Mouse (Mus musculus): ENCODE results near the gene Fmnl2. TPM values are rescaled to one million over a fixed set of nuclear protein-coding genes. Genes with fewer than 3 reads are reported as not detected.

Fmnl2 gene
- total RNA-seq, 2 experiments from 2014 or later, result 42.8 to 43.4 TPM

DNA sequence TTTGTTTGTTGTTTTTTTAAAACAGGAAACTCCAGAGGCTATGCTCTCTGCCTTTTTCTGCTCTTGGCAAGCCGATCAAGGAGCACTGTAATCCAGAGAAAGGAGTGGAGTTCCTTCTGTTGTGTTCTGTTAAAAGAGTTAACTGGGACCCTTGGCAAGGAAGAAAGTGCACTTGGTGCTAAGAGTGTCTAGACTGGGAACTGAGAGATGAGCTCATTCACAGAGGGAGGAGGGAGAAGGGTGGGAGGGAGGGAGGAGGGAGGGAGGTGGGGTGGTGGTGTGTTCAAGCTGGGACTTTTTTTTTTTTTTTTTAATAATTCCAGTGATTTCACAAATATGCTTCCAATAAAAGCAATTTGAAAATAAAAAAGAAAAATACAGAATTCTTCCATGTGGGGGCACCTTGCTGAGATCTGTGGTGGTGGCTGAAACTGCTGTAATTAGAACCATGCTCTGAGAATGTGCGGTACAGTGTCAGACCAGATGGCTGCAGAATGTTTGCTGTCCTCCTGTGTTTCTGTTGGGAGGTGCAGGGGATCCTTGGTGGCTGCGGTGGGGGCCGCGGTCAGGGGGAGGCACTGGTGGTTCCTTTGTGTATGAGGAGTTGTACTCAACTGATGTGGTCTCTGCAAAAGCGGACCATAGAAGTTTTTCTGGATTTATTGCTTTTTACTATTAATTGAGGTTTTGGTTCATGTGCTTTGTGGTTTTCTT lies 43.8 kb downstream of the Fmnl2 start:
- intact Hi-C loops (cut with DNase I), result no loop called here

GRCm38 (mm10) chr2:52902456-52902855 lies 44.8 kb downstream of the Fmnl2 start:
- intact Hi-C loops (cut with DNase I), result no loop called here
- DNase-seq (ENCODE audit: low spot score in 2 of 2), result no peak

More for the DNA sequence above, 43.8 kb downstream of the Fmnl2 start:
- peak; percentile 18 to 20 for DNase-seq (ENCODE audit: low spot score in 2 of 2)

DNA sequence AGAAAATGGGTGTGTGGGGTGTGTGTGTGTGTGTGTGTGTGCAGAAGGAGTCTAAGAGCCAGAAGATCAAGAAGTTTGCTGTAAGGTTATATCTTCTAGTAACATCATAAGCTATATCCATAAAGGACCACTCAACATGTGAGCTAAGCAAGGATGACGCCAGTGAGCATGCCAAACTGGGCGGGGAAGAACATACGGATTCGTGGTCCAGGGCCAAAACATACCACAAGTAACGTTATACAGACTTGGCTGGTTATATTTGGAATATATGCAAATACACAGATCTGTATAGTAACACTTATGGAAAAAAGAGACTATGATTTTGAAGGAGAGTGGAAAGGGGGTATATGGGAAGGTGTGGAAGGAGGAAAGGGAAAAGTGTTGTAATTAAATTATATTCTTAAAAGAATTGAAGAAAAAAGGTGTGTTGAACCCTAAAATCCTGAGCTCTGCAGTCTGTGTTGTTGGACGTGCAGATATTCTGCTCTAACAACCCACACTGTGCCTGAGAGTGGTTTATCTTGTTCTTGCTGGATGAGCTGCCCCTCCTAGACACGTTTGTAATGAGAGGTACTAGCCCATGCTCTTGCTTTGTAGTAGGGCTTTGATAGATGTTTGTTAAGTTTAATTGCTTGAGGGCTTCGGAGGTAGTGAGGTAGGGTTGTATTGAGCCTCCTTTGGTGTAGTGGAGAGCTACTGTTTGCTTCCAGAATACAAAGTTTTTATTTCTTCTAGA lies 45.7 kb downstream of the Fmnl2 start:
- intact Hi-C loops (cut with DNase I), result no loop called here

GRCm38 (mm10) chr2:52904526-52904925 lies 46.9 kb downstream of the Fmnl2 start:
- intact Hi-C loops (cut with DNase I), result no loop called here

More for the DNA sequence above, 45.7 kb downstream of the Fmnl2 start:
- peak; percentile 19 to 41 for DNase-seq (ENCODE audit: low spot score in 2 of 2)

GRCm38 (mm10) chr2:52913311-52913710 lies 55.7 kb downstream of the Fmnl2 start:
- no peak for DNase-seq (ENCODE audit: low spot score in 2 of 2)
- intact Hi-C loops (cut with DNase I), result no loop called here

More at GRCm38 (mm10) chr2:52904526-52904925, 46.9 kb downstream of the Fmnl2 start:
- no peak for DNase-seq (ENCODE audit: low spot score in 2 of 2)

DNA sequence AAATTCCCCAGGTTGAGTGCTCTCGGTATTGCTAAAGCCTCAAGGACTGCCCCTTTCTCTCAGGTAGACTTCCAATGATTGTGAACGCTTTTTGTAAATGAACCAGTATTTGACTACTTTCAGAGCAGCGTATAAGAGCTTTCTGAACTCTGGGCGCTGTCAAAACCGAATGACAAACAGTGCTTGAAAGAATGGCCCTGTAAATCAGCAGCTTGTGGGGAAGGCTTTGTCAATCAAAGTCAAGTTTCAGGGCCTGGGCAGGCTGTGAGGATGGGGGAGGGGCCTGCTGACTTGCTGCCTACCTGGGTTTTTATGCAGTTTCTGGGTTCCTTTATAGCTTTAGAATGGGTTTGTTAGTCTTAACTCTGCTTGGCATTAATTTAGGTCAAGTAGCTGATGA lies 56.1 kb downstream of the Fmnl2 start:
- intact Hi-C loops (cut with DNase I), result no loop called here

DNA sequence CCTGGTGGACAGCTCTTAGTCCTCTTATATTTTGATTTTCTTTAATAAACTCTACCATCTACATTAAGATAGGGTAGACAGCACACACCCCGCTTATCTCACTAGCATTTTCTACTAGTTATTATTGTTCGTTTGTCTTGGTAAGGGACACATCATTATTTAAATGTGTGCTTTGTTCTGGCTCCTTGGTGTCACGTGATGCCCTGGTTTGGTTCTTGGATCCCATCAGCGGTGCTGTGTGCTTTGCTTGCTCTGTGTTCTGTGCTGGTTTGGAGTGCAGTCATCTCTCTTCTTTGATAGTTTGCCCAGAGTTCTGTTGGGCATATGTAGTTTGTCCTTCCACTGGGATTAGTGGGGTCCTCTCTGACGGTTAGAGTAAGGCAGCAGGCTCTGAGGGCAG lies 57.9 kb downstream of the Fmnl2 start:
- no peak for DNase-seq (ENCODE audit: low spot score in 2 of 2)
- intact Hi-C loops (cut with DNase I), result no loop called here

More for the DNA sequence above, 56.1 kb downstream of the Fmnl2 start:
- DNase-seq (ENCODE audit: low spot score in 2 of 2), result no peak

DNA sequence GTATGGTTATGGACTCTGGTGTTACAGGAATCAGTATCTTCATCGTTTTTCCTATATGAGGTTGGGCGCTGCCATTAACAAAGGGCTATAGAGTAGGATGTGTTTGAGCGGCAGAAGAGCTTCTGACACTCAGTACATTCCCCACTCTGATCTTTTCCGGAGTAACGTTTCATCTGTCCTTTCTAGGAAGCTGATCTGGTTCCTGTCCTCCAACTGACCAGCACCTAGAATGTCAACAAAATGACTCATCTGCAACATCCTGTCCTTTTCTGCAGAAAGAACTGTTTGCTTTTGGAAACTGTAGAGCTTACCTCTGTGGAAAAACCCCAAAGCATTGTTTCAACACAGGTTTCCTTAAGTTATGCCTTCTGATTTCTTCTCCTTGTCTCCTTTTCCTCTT lies 60.4 kb downstream of the Fmnl2 start:
- intact Hi-C loops (cut with DNase I), result no loop called here
- no peak for DNase-seq (ENCODE audit: low spot score in 2 of 2)

DNA sequence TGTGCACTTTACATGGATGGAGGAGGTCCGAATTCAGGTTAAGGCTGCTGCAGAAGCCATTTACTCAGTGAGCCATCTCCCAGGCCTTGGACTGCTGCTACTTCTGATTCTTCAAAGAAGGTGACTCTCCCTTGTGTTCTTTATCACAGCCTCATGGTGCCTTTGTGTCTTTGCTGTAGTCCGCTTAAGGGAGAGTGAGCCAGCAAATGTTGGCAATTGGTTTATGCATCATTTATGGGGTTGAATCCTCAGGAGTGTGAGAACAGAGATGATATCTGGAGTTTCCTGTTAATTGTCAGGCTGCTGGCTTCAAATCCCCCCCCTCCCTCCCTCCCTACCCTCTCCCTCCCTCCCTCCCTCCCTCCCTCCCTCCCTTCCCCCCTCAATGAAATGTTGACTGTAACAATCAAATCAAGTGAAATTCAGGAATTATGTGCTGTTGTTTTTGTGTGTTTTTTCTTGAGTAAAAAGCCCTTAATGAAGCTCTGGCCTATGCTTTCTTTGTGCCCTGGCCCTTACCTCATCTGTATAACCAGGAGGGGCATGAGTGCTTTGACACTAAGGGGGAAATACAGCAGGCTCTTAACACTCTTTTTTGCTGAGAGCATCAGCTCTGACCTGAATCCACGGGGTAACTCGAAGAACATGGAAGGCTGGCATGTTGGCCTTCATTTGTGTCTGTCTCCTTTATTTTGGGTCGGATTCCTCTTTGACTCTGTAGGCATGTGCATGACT lies 63.2 kb downstream of the Fmnl2 start:
- intact Hi-C loops (cut with DNase I), result no loop called here
- no peak for DNase-seq (ENCODE audit: low spot score in 2 of 2)

- no peak for DNase-seq (ENCODE audit: low spot score in 2 of 2)
- intact Hi-C loops (cut with DNase I), result no loop called here
Observed at GRCm38 (mm10) chr2:52925062-52925461, 67.4 kb downstream of the Fmnl2 start.

DNA sequence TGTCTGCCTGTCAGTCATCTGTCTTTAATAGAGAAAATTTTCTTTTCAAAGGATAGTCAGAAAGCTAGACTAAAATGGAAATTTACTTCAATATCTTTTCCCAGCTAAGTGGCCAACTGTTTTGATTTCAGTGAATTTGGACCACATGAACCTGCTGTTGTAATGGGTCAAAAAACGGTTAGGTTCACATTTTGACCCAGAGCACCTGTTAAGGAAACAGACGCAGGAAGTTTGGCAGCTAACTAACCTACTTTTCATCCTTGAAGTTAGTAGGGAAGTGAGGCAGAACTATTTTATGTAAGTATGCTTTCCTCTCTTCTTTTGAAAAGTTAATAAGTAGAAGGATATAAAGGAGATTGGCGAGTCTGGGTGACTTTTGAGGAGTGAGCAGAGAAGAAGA lies 69.7 kb downstream of the Fmnl2 start:
- intact Hi-C loops (cut with DNase I), result no loop called here
- no peak for DNase-seq (ENCODE audit: low spot score in 2 of 2)

GRCm38 (mm10) chr2:52927858-52928301 lies 70.2 kb downstream of the Fmnl2 start:
- intact Hi-C loops (cut with DNase I), result no loop called here

DNA sequence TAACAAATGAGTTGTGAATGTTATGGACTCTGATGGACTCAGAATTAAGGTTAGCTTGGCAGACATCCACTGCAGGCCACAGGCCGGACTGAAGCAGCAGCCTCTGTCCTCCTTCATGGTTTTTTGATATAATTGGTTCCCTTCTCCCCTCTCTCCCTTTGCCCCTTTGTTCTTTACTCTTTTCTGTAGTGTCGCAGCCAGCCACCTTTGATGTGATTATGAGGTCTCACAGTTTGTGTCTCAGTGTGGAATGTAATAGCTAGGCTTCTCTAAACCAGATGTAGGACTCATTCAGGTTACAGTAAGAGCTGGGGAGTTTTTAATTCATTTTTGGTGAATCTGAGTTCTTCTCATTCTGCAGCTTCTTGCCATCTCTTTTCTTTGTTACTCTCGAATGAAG lies 70.7 kb downstream of the Fmnl2 start:
- DNase-seq (ENCODE audit: low spot score in 2 of 2), result no peak
- intact Hi-C loops (cut with DNase I), result no loop called here

More at GRCm38 (mm10) chr2:52927858-52928301, 70.2 kb downstream of the Fmnl2 start:
- DNase-seq (ENCODE audit: low spot score in 2 of 2), result no peak

- intact Hi-C loops (cut with DNase I), result loop anchor here (5.0 kb wide), 1 partner anchor 73 kb away; the partner anchor contains the start of gene Fmnl2
- peak; percentile 37 to 55 for DNase-seq (ENCODE audit: low spot score in 2 of 2)
Observed at GRCm38 (mm10) chr2:52930106-52930868, 72.6 kb downstream of the Fmnl2 start.

DNA sequence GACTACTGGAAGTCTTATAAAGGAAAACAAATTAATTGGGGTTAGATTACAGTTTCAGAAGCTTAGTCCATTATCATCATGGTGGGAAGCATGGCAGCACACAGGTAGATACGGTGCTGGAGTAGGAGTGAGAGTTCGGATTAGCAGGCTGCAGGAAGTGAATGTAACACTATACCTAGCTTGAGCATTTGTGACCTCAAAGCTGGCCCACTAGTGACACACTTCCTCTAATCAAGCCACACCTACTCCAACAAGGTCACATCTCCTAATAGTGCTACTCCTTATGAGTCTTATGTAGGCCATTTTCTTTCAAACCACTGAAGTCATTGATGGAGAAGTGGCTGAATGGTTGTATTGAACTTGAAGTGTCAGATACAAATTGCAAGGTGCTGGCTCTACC lies 73.7 kb downstream of the Fmnl2 start:
- intact Hi-C loops (cut with DNase I), result loop anchor here (5.0 kb wide), 1 partner anchor 74 kb away; the partner anchor contains the start of gene Fmnl2
- no peak for DNase-seq (ENCODE audit: low spot score in 2 of 2)

DNA sequence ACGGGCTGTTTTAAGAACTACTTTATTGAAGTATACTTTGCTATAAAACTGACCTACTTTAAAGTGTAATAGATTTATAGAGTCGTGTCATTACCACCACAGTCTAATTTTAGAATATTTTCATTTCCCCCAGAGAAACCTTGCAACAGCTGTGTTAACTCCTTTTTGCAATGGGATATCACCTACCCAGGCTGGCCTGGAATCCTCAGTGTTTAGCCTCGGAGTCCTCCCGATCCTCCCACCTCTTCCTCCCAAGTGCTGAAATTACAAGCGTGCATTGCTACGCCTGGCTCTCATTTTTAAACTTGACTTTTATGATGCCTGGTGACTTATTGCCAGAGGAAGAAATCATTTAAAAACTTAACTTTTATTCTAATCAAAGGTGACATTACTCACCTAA lies 78.2 kb downstream of the Fmnl2 start:
- intact Hi-C loops (cut with DNase I), result no loop called here
- DNase-seq (ENCODE audit: low spot score in 2 of 2), result no peak

- intact Hi-C loops (cut with DNase I), result no loop called here
- peak in 1 of 2 experiments; percentile 30 for DNase-seq (ENCODE audit: low spot score in 2 of 2)
Observed at GRCm38 (mm10) chr2:52938351-52939074, 80.9 kb downstream of the Fmnl2 start.

DNA sequence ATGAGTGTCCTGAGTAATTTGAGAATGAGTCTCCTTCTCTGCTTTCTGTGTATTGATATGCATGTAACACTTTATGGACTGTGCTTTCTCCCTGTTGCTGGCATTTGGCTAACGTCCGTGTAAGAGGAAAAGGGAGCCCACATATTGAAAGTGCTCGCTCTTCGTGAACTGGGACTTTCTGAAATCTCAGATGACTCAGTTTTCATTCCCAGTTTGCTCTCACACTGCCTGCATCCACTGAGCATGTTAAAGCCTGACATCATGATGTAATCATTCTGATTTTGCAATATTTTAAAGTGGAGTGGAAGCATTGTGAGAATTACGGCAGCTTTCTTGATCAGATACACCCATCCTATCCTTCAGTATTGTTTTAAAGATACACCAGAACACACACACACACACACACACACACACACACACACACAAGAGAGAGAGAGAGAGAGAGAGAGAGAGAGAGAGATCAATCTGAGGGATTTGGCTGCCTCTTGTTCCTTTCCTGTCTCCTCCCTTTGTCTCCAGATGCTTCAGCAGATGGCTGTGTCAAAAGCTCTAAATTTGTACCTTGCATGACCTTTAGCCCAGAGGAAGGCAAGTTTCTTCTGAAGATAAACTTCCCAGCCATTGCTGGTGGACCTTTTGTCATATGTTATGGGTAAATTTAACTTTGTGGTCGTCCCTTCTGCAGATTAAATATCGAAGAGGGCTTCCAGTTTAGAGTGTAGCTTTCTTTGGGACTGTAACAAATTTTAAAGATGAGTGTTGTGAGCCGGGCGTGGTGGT lies 86.2 kb downstream of the Fmnl2 start:
- intact Hi-C loops (cut with DNase I), result no loop called here
- DNase-seq (ENCODE audit: low spot score in 2 of 2), result no peak
